Mouse (Mus musculus) embryonic fibroblast, embryonic 13.5 days (primary cell): ENCODE results near the gene Cldn12. TPM values are rescaled to one million over a fixed set of nuclear protein-coding genes. Genes with fewer than 3 reads are reported as not detected.

ENCODE experiments used
- H3K27ac ChIP-seq: 2 replicates; pipeline ENCODE4 v1.5.1; 2012; ENCODE audit warnings: low read length, control low read depth, inconsistent platforms; ENCODE audit not compliant: insufficient read depth
- H3K4me1 ChIP-seq: 2 replicates; pipeline ENCODE4 v1.6.1; 2011; ENCODE audit warnings: low read length; ENCODE audit not compliant: control insufficient read depth, insufficient read depth
- H3K4me3 ChIP-seq: 2 replicates; pipeline ENCODE4 v1.5.1; 2011; ENCODE audit warnings: mild to moderate bottlenecking, control low read depth, low read length; ENCODE audit not compliant: insufficient read depth
- CTCF ChIP-seq: IDR thresholded peaks from 2 replicates; pipeline ENCODE4 v1.5.1; 2011; ENCODE audit warnings: mild to moderate bottlenecking, control low read depth, low read length, moderate library complexity, borderline replicate concordance; ENCODE audit not compliant: insufficient read depth
- POLR2A ChIP-seq: IDR thresholded peaks from 2 replicates; pipeline ENCODE4 v1.6.1; 2011; ENCODE audit warnings: low read depth, mild to moderate bottlenecking, control low read depth, low read length, moderate library complexity
- polyA plus RNA-seq: library from polyadenylated mRNA; stranded (reverse); fragments of >200 nt; gene quantifications from 2 replicates; pipeline ENCODE4 v1.2.4, GENCODE M21; 2011; ENCODE audit warnings: low read depth; ENCODE audit not compliant: missing spikeins, insufficient read length

Gene Cldn12
- polyA plus RNA-seq, 1 experiment = 29.7 TPM

GRCm38 (mm10) chr5:5495042-5495441 lies 19.7 kb downstream of the Cldn12 start:
- H3K27ac ChIP-seq = no peak overlapping the region
- no peak overlapping the region for H3K4me3 ChIP-seq
- H3K4me1 ChIP-seq = peaks cover 6% of the 10 kb centered on the region; the same call in 1 of the 2 replicates
- no peak for TF ChIP-seq POLR2A
- TF ChIP-seq CTCF = no peak

- no peak overlapping the region for H3K27ac ChIP-seq
These were observed 20.3 kb downstream of the Cldn12 start for GRCm38 (mm10) chr5:5494269-5495005.

GRCm38 (mm10) chr5:5492163-5492562 lies 22.6 kb downstream of the Cldn12 start:
- H3K27ac ChIP-seq = no peak overlapping the region
- H3K4me3 ChIP-seq = no peak overlapping the region
- no peak for TF ChIP-seq POLR2A
- no peak for TF ChIP-seq CTCF
- peaks cover 6% of the 10 kb centered on the region; the same call in 1 of the 2 replicates for H3K4me1 ChIP-seq

More at GRCm38 (mm10) chr5:5494269-5495005, 20.3 kb downstream of the Cldn12 start:
- TF ChIP-seq POLR2A (no peak), CTCF (peak; percentile 27; the same call in 1 of the 2 replicates)
- H3K4me3 ChIP-seq = no peak overlapping the region
- H3K4me1 ChIP-seq = peaks cover 6% of the 10 kb centered on the region; the same call in 1 of the 2 replicates

GRCm38 (mm10) chr5:5486071-5486470 lies 28.7 kb downstream of the Cldn12 start:
- Histone ChIP-seq H3K4me3 (no peak overlapping the region), H3K4me1 (no peaks in the 10 kb centered on the region)
- TF ChIP-seq CTCF (no peak), POLR2A (no peak)

GRCm38 (mm10) chr5:5483254-5483858 lies 31.4 kb downstream of the Cldn12 start:
- no peak for TF ChIP-seq POLR2A
- TF ChIP-seq CTCF = no peak
- Histone ChIP-seq H3K4me1 (no peaks in the 10 kb centered on the region), H3K27ac (no peak overlapping the region), H3K4me3 (no peak overlapping the region)

More at GRCm38 (mm10) chr5:5486071-5486470, 28.7 kb downstream of the Cldn12 start:
- no peak overlapping the region for H3K27ac ChIP-seq

- no peak overlapping the region for H3K27ac ChIP-seq
- H3K4me1 ChIP-seq = no peaks in the 10 kb centered on the region
- TF ChIP-seq POLR2A = no peak
- TF ChIP-seq CTCF = no peak
- H3K4me3 ChIP-seq = no peak overlapping the region
These were observed 33.1 kb downstream of the Cldn12 start for GRCm38 (mm10) chr5:5481662-5482061.

GRCm38 (mm10) chr5:5479043-5479442 lies 35.7 kb downstream of the Cldn12 start, which contains the start of gene 1700015F17Rik:
Gene 1700015F17Rik, minus strand, starts transcription at chr5:5479143.
- Histone ChIP-seq H3K4me1 (no peaks in the 10 kb centered on the region), H3K4me3 (no peak within 1 kb of the TSS), H3K27ac (no peak within 1 kb of the TSS)
- TF ChIP-seq CTCF = no peak

GRCm38 (mm10) chr5:5476133-5476532 lies 38.6 kb downstream of the Cldn12 start:
- no peak for TF ChIP-seq POLR2A
- no peak for TF ChIP-seq CTCF

GRCm38 (mm10) chr5:5465256-5465655 lies 49.5 kb downstream of the Cldn12 start:
- Histone ChIP-seq H3K4me1 (no peaks in the 10 kb centered on the region), H3K4me3 (no peak overlapping the region), H3K27ac (no peak overlapping the region)
- TF ChIP-seq CTCF (no peak), POLR2A (no peak)

More at GRCm38 (mm10) chr5:5476133-5476532, 38.6 kb downstream of the Cldn12 start:
- H3K27ac ChIP-seq = no peak overlapping the region
- H3K4me1 ChIP-seq = no peaks in the 10 kb centered on the region
- H3K4me3 ChIP-seq = no peak overlapping the region

Other genes with a start within 250 kb of the Cldn12 start
- gene Cdk14, start 94.6 kb downstream of the Cldn12 start, polyA plus RNA-seq = 41.4 and 50.0 TPM in 2 replicates
- not detected in 2 replicates for gene 1700015F17Rik, start 35.8 kb downstream of the Cldn12 start, polyA plus RNA-seq
- 32.0 and 33.0 TPM in 2 replicates for gene Gtpbp10, start 44.6 kb upstream of the Cldn12 start, polyA plus RNA-seq
- 1.8 and 2.6 TPM in 2 replicates for gene Gm8773, start 58.8 kb upstream of the Cldn12 start, polyA plus RNA-seq
- 3.6 and 5.0 TPM in 2 replicates for gene Cfap69, start 149.3 kb upstream of the Cldn12 start, polyA plus RNA-seq
- 63.5 and 68.2 TPM in 2 replicates for gene Steap2, start 179.6 kb upstream of the Cldn12 start, polyA plus RNA-seq
- gene Steap1, start 234.4 kb upstream of the Cldn12 start, polyA plus RNA-seq = 29.2 and 33.8 TPM in 2 replicates